8 mouse cellular contexts compared by ENCODE assay signal in genomic region chr6:83506258-83507167, GRCm38 (mm10). TPM values are rescaled to one million over a fixed set of nuclear protein-coding genes. Genes with fewer than 3 reads are reported as not detected.
A peak's percentile ranks its signal among the peaks of the same experiment; 100 is the strongest.
DNase-seq lines count a peak whose midpoint lies in the region; ATAC-seq and TF ChIP-seq lines count a peak whose summit lies in the region.

Dguok (minus strand) TSS chr6:83506969.

- H3K4me1 ChIP-seq in heart, embryonic 12.5 days (replicated peaks), result peaks cover 26% of the 10 kb centered on the region
- peaks cover 8% of the 10 kb centered on the region; the same call in 1 of the 2 replicates for H3K4me1 ChIP-seq in kidney, postnatal 0 days (replicated peaks; ENCODE audit: insufficient read depth, low read length)
- H3K4me1 ChIP-seq in liver, embryonic 11.5 days (replicated peaks; ENCODE audit: control insufficient read depth, insufficient read depth, low read length), result 0 out of 2 replicates have a peak, but pooled peaks cover 7% of the 10 kb centered on the region
- 0 out of 2 replicates have a peak, but pooled peaks cover 7% of the 10 kb centered on the region for H3K4me1 ChIP-seq in stomach, embryonic 14.5 days (ENCODE audit: control insufficient read depth, insufficient read depth, low read length)

- peak within 1 kb of the TSS; percentile 99 for H3K27ac ChIP-seq in heart, embryonic 12.5 days (ENCODE audit: poor library complexity, severe bottlenecking)
- peak within 1 kb of the TSS; percentile 90 for H3K27ac ChIP-seq in kidney, postnatal 0 days
- peak within 1 kb of the TSS; percentile 97 for H3K27ac ChIP-seq in liver, embryonic 11.5 days (ENCODE audit: low read depth, low read length)
- H3K27ac ChIP-seq in stomach, embryonic 14.5 days (ENCODE audit: low read length), result peak within 1 kb of the TSS; percentile 94

- peaks cover 3% of the 10 kb centered on the region; the same call in 1 of the 2 replicates for H3K36me3 ChIP-seq in heart, embryonic 12.5 days
- H3K36me3 ChIP-seq in kidney, postnatal 0 days (ENCODE audit: insufficient read depth, low read length), result no peaks in the 10 kb centered on the region
- H3K36me3 ChIP-seq in liver, embryonic 11.5 days (ENCODE audit: control insufficient read depth, insufficient read depth, low read length), result no peaks in the 10 kb centered on the region
- peaks cover 6% of the 10 kb centered on the region; the same call in 1 of the 2 replicates for H3K36me3 ChIP-seq in stomach, embryonic 14.5 days (ENCODE audit: control insufficient read depth, insufficient read depth, low read length)

- DNase-seq in CD4-positive helper T cell, adult 2 months (ENCODE audit: low read depth, low spot score), result peak; percentile 100
- DNase-seq in brain, embryonic 18.5 days (ENCODE audit: low read depth, low spot score), result peak; percentile 97
- peak; percentile 99 for DNase-seq in kidney, postnatal 0 days (ENCODE audit: low spot score)
- peak; percentile 91 for DNase-seq in liver, embryonic 11.5 days (ENCODE audit: low spot score)
- peak; percentile 99 for DNase-seq in naive thymus-derived CD4-positive, alpha-beta T cell, adult 2 months (ENCODE audit: low read depth)

- peak within 1 kb of the TSS; percentile 75 for H3K4me2 ChIP-seq in heart, embryonic 12.5 days
- peak within 1 kb of the TSS; percentile 83 for H3K4me2 ChIP-seq in kidney, postnatal 0 days (ENCODE audit: low read length)
- H3K4me2 ChIP-seq in liver, embryonic 11.5 days, result peak within 1 kb of the TSS; percentile 73
- peak within 1 kb of the TSS; percentile 50 for H3K4me2 ChIP-seq in stomach, embryonic 14.5 days (replicated peaks; ENCODE audit: low read depth, low read length)

- H3K9me3 ChIP-seq in heart, embryonic 12.5 days (replicated peaks), result no peaks in the 10 kb centered on the region
- no peaks in the 10 kb centered on the region for H3K9me3 ChIP-seq in kidney, postnatal 0 days (replicated peaks; ENCODE audit: low read length)
- H3K9me3 ChIP-seq in liver, embryonic 11.5 days (ENCODE audit: control insufficient read depth, low read length), result no peaks in the 10 kb centered on the region
- H3K9me3 ChIP-seq in stomach, embryonic 14.5 days (ENCODE audit: control insufficient read depth, low read depth, low read length), result no peaks in the 10 kb centered on the region

- peak within 1 kb of the TSS; percentile 96 for H3K4me3 ChIP-seq in heart, embryonic 12.5 days
- H3K4me3 ChIP-seq in kidney, postnatal 0 days (replicated peaks; ENCODE audit: low read depth, low read length), result peak within 1 kb of the TSS; percentile 49
- H3K4me3 ChIP-seq in liver, embryonic 11.5 days (ENCODE audit: low read depth, low read length), result peak within 1 kb of the TSS; percentile 79
- peak within 1 kb of the TSS; percentile 67 for H3K4me3 ChIP-seq in stomach, embryonic 14.5 days (ENCODE audit: low read depth, low read length)

- peak within 1 kb of the TSS; percentile 91 for H3K9ac ChIP-seq in heart, embryonic 12.5 days
- H3K9ac ChIP-seq in kidney, postnatal 0 days (ENCODE audit: low read depth, low read length), result peak within 1 kb of the TSS; percentile 74
- H3K9ac ChIP-seq in liver, embryonic 11.5 days (ENCODE audit: low read depth, low read length), result peak within 1 kb of the TSS; percentile 79
- peak within 1 kb of the TSS; percentile 63 for H3K9ac ChIP-seq in stomach, embryonic 14.5 days (replicated peaks; ENCODE audit: low read depth, low read length)

- H3K27me3 ChIP-seq in heart, embryonic 12.5 days (replicated peaks), result no peaks in the 10 kb centered on the region; the same call in 1 of the 2 replicates
- no peaks in the 10 kb centered on the region for H3K27me3 ChIP-seq in kidney, postnatal 0 days (ENCODE audit: insufficient read depth, low read length)
- no peaks in the 10 kb centered on the region for H3K27me3 ChIP-seq in liver, embryonic 11.5 days (replicated peaks; ENCODE audit: control insufficient read depth, insufficient read depth, low read length)
- H3K27me3 ChIP-seq in stomach, embryonic 14.5 days (ENCODE audit: control insufficient read depth, insufficient read depth, low read length), result no peaks in the 10 kb centered on the region

- ATAC-seq in erythroid progenitor cell, adult 5-6 weeks (replicated peaks; ENCODE audit: low FRiP score, poor library complexity, severe bottlenecking), result peak; percentile 93
- peak; percentile 98 for ATAC-seq in heart, embryonic 12.5 days (ENCODE audit: insufficient number of reproducible peaks, low FRiP score)
- ATAC-seq in kidney, postnatal 0 days (replicated peaks; ENCODE audit: low FRiP score, low read depth), result peak; percentile 97
- ATAC-seq in liver, embryonic 11.5 days (replicated peaks; ENCODE audit: low FRiP score), result peak; percentile 96
- peak; percentile 96 for ATAC-seq in stomach, embryonic 14.5 days (ENCODE audit: insufficient number of reproducible peaks, insufficient read depth, low FRiP score, low read depth)

- TF ChIP-seq CTCF in kidney, postnatal 0 days (IDR thresholded peaks at IDR 0.05; ENCODE audit: low read depth), result no peak

- under 1% methylated on average over 54 of the region's 54 CpGs for WGBS in heart, embryonic 12.5 days
- WGBS in kidney, postnatal 0 days, result under 1% methylated on average over 54 of the region's 54 CpGs
- under 1% methylated on average over 54 of the region's 54 CpGs for WGBS in liver, embryonic 11.5 days
- WGBS in stomach, embryonic 14.5 days, result under 1% methylated on average over 54 of the region's 54 CpGs

RNA-seq across cellular contexts. Expression of gene Dguok, which starts in this region (rescaled TPM):
- total RNA-seq in erythroid progenitor cell, adult 5-6 weeks (2015; ENCODE audit: low replicate concordance), result 26.0 and 58.4 TPM in 2 replicates
- 25.1 and 27.7 TPM in 2 replicates for total RNA-seq in erythroid progenitor cell, adult 5-6 weeks (2017; ENCODE audit: low replicate concordance)
- polyA plus RNA-seq in heart, embryonic 12.5 days (2016; fragmentation: Nextera tagmentation; extraction: Ambion mirVana), result 46.5 and 52.5 TPM in 2 replicates
- polyA plus RNA-seq in kidney, postnatal 0 days (2015; fragmentation: Nextera tagmentation; extraction: Ambion mirVana), result 73.0 and 75.5 TPM in 2 replicates
- polyA plus RNA-seq in liver, embryonic 11.5 days (2014; fragmentation: Nextera tagmentation; extraction: Ambion mirVana), result 43.4 and 44.7 TPM in 2 replicates
- 81.3 and 95.0 TPM in 2 replicates for polyA plus RNA-seq in stomach, embryonic 14.5 days (2014; fragmentation: Nextera tagmentation; extraction: Ambion mirVana)

Comparison
In these comparisons a context has a peak if more than half of its experiments do, and no peak if none do; other contexts are left out.
1. Peak in every context shown above with its lines: DNase-seq, ATAC-seq, H3K4me3 ChIP-seq and H3K27ac ChIP-seq.